Mouse (Mus musculus): ENCODE measurements around the gene Sult1a1. TPM values are rescaled to one million over a fixed set of nuclear protein-coding genes. Genes with fewer than 3 reads are reported as not detected.

The Sult1a1 gene
- polyA plus RNA-seq, 1 experiment from 2014 or later, result 4.4 TPM

- peaks cover 24% of the 10 kb centered on the region for H3K36me3 ChIP-seq
- H3K4me1 ChIP-seq, result no peaks in the 10 kb centered on the region
- 83% methylated on average over 8 of the region's 8 CpGs for WGBS
- H3K27me3 ChIP-seq, result no peaks in the 10 kb centered on the region
- no peak overlapping the region for H3K4me3 ChIP-seq
- no peaks in the 10 kb centered on the region for H3K9me3 ChIP-seq
- no peak overlapping the region for H3K4me2 ChIP-seq
- no peak overlapping the region for H3K27ac ChIP-seq
- no peak for ATAC-seq (ENCODE audit: insufficient number of reproducible peaks, insufficient read depth, low FRiP score, low TSS enrichment, low read depth)
- no peak overlapping the region for H3K9ac ChIP-seq
Measured at GRCm38 (mm10) chr7:126678545-126679341, 2.5 kb upstream of the Sult1a1 start.

GRCm38 (mm10) chr7:126676631-126677220 lies 494 bp upstream of the Sult1a1 start:
- Histone ChIP-seq H3K4me3 (no peak overlapping the region), H3K9me3 (no peaks in the 10 kb centered on the region), H3K27me3 (no peaks in the 10 kb centered on the region), H3K9ac (no peak overlapping the region), H3K4me2 (no peak overlapping the region), H3K27ac (no peak overlapping the region), H3K4me1 (no peaks in the 10 kb centered on the region), H3K36me3 (peaks cover 42% of the 10 kb centered on the region)
- no peak for ATAC-seq (ENCODE audit: insufficient number of reproducible peaks, insufficient read depth, low FRiP score, low TSS enrichment, low read depth)
- WGBS, result 79% methylated on average over 4 of the region's 4 CpGs

- no peaks in the 10 kb centered on the region for H3K27me3 ChIP-seq
- no peaks in the 10 kb centered on the region for H3K4me1 ChIP-seq
- WGBS, result 93% methylated on average over 8 of the region's 8 CpGs
- peaks cover 49% of the 10 kb centered on the region for H3K36me3 ChIP-seq
- no peak overlapping the region for H3K9ac ChIP-seq
- no peak overlapping the region for H3K27ac ChIP-seq
- H3K9me3 ChIP-seq, result no peaks in the 10 kb centered on the region
- no peak for ATAC-seq (ENCODE audit: insufficient number of reproducible peaks, insufficient read depth, low FRiP score, low TSS enrichment, low read depth)
- no peak overlapping the region for H3K4me3 ChIP-seq
- H3K4me2 ChIP-seq, result no peak overlapping the region
Measured at GRCm38 (mm10) chr7:126675104-126675503, 1.1 kb downstream of the Sult1a1 start.

- 92% methylated on average over 9 of the region's 9 CpGs for WGBS
- no peak overlapping the region for H3K4me2 ChIP-seq
- no peaks in the 10 kb centered on the region for H3K9me3 ChIP-seq
- no peaks in the 10 kb centered on the region for H3K27me3 ChIP-seq
- H3K4me1 ChIP-seq, result no peaks in the 10 kb centered on the region
- H3K27ac ChIP-seq, result no peak overlapping the region
- ATAC-seq (ENCODE audit: insufficient number of reproducible peaks, insufficient read depth, low FRiP score, low TSS enrichment, low read depth), result no peak
- peaks cover 46% of the 10 kb centered on the region for H3K36me3 ChIP-seq
- no peak overlapping the region for H3K9ac ChIP-seq
- no peak overlapping the region for H3K4me3 ChIP-seq
Measured at GRCm38 (mm10) chr7:126672111-126672510, 4.1 kb downstream of the Sult1a1 start.

DNA sequence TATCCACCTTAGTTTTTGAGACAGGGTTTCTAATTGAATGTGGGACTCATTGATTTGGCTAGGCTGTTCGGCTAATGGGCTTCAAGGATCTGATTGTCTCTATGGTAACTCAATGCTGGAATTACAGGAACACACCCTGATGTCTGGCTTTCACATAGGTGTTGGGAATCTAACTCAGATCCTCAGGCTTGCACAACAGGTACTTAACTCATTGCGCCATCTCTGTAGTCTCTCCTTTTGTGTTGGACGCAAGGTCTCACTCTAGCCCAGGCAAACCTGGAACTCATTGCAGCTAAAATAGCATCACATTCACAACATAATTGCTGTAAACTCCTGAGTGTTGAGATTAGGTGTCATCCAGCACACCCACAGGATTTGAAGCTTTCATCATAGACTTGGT lies 6.1 kb downstream of the Sult1a1 start:
- Histone ChIP-seq H3K4me1 (no peaks in the 10 kb centered on the region), H3K27me3 (no peaks in the 10 kb centered on the region), H3K36me3 (peaks cover 55% of the 10 kb centered on the region), H3K4me3 (no peak overlapping the region), H3K27ac (no peak overlapping the region), H3K4me2 (no peak overlapping the region), H3K9ac (no peak overlapping the region), H3K9me3 (no peaks in the 10 kb centered on the region)
- 93% methylated on average over 3 of the region's 3 CpGs for WGBS
- ATAC-seq (ENCODE audit: insufficient number of reproducible peaks, insufficient read depth, low FRiP score, low TSS enrichment, low read depth), result no peak

- 83% methylated on average over 5 of the region's 5 CpGs for WGBS
- Histone ChIP-seq H3K4me2 (no peak overlapping the region), H3K4me3 (no peak overlapping the region), H3K36me3 (peaks cover 63% of the 10 kb centered on the region), H3K27ac (peak overlapping the region; percentile 51; the same call in 1 of the 2 replicates), H3K27me3 (no peaks in the 10 kb centered on the region), H3K4me1 (no peaks in the 10 kb centered on the region), H3K9ac (0 out of 2 replicates have a peak overlapping the region, but pooled peaks have one; percentile 8), H3K9me3 (no peaks in the 10 kb centered on the region)
- no peak for ATAC-seq (ENCODE audit: insufficient number of reproducible peaks, insufficient read depth, low FRiP score, low TSS enrichment, low read depth)
Measured at GRCm38 (mm10) chr7:126668452-126668851, 7.8 kb downstream of the Sult1a1 start.

- 89% methylated on average over 9 of the region's 9 CpGs for WGBS
- Histone ChIP-seq H3K4me3 (no peak overlapping the region), H3K36me3 (peaks cover 54% of the 10 kb centered on the region), H3K9me3 (no peaks in the 10 kb centered on the region), H3K27ac (peak overlapping the region; percentile 51; the same call in 1 of the 2 replicates), H3K4me1 (no peaks in the 10 kb centered on the region), H3K27me3 (no peaks in the 10 kb centered on the region), H3K4me2 (no peak overlapping the region), H3K9ac (no peak overlapping the region)
- no peak for ATAC-seq (ENCODE audit: insufficient number of reproducible peaks, insufficient read depth, low FRiP score, low TSS enrichment, low read depth)
Measured at GRCm38 (mm10) chr7:126667495-126668090, 8.6 kb downstream of the Sult1a1 start.

- WGBS, result 96% methylated on average over 3 of the region's 3 CpGs
- H3K4me2 ChIP-seq, result no peak overlapping the region
- no peaks in the 10 kb centered on the region for H3K4me1 ChIP-seq
- H3K27me3 ChIP-seq, result no peaks in the 10 kb centered on the region
- H3K4me3 ChIP-seq, result no peak overlapping the region
- H3K9me3 ChIP-seq, result no peaks in the 10 kb centered on the region
- H3K9ac ChIP-seq, result no peak overlapping the region
- peaks cover 40% of the 10 kb centered on the region for H3K36me3 ChIP-seq
- no peak overlapping the region for H3K27ac ChIP-seq
- ATAC-seq (ENCODE audit: insufficient number of reproducible peaks, insufficient read depth, low FRiP score, low TSS enrichment, low read depth), result no peak
Measured at GRCm38 (mm10) chr7:126665269-126665668, 11.0 kb downstream of the Sult1a1 start.

GRCm38 (mm10) chr7:126663646-126664045 lies 12.6 kb downstream of the Sult1a1 start:
- no peak for ATAC-seq (ENCODE audit: insufficient number of reproducible peaks, insufficient read depth, low FRiP score, low TSS enrichment, low read depth)
- peaks cover 40% of the 10 kb centered on the region for H3K36me3 ChIP-seq
- H3K4me3 ChIP-seq, result no peak overlapping the region
- H3K4me2 ChIP-seq, result no peak overlapping the region
- 65% methylated on average over 8 of the region's 8 CpGs for WGBS
- H3K9ac ChIP-seq, result 0 out of 2 replicates have a peak overlapping the region, but pooled peaks have one; percentile 1
- no peak overlapping the region for H3K27ac ChIP-seq
- H3K9me3 ChIP-seq, result no peaks in the 10 kb centered on the region
- H3K27me3 ChIP-seq, result no peaks in the 10 kb centered on the region
- no peaks in the 10 kb centered on the region for H3K4me1 ChIP-seq

DNA sequence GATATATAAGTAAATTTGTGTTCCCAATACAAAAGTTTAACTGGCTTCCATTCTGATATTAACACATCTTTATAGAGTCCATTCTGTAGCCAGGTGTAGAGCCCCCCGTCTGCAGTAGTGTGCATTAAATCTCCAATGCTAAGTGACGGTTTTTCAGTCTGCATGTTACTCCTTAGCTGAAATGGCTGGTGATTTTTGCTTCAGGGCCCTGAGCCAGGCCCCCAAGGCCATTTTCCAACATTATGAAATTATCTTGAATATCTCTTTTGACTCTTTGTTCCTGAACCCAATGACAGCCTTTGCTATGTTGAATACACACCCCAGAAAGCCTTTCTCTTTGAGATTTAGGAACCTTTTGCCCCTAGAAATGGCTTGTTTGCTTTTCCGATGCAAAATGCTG lies 16.5 kb downstream of the Sult1a1 start:
- Histone ChIP-seq H3K4me2 (no peak overlapping the region), H3K27me3 (no peaks in the 10 kb centered on the region), H3K36me3 (peaks cover 19% of the 10 kb centered on the region), H3K9ac (no peak overlapping the region), H3K4me1 (no peaks in the 10 kb centered on the region), H3K4me3 (no peak overlapping the region), H3K27ac (no peak overlapping the region), H3K9me3 (no peaks in the 10 kb centered on the region)
- 78% methylated on average over 3 of the region's 3 CpGs for WGBS
- no peak for ATAC-seq (ENCODE audit: insufficient number of reproducible peaks, insufficient read depth, low FRiP score, low TSS enrichment, low read depth)

DNA sequence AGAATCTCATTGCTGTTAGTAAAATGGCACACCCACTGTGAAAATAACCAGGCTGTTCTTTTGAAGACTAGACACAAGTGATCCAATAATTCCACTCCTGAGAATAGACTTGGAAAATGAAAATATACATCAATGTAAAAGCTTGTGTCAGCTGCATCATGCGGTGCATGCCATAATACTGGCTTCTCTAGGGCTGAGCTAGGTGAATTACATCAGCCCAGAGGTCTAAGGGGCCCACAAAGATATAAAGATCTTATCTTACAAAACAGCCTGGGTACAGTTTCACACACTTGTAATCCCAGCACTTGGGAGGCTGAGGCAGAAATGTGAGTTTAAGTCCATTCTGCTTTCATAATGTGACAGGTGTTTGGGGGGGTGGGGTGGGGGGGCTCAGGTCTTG lies 18.7 kb downstream of the Sult1a1 start:
- no peak for ATAC-seq (ENCODE audit: insufficient number of reproducible peaks, insufficient read depth, low FRiP score, low TSS enrichment, low read depth)
- no peak overlapping the region for H3K4me3 ChIP-seq
- H3K36me3 ChIP-seq, result peaks cover 6% of the 10 kb centered on the region; the same call in 1 of the 2 replicates
- H3K27ac ChIP-seq, result no peak overlapping the region
- no peaks in the 10 kb centered on the region for H3K27me3 ChIP-seq
- no peak overlapping the region for H3K4me2 ChIP-seq
- H3K9me3 ChIP-seq, result no peaks in the 10 kb centered on the region
- no peaks in the 10 kb centered on the region for H3K4me1 ChIP-seq
- H3K9ac ChIP-seq, result no peak overlapping the region
- WGBS, result 80% methylated on average over 1 of the region's 1 CpGs

- no peak overlapping the region for H3K4me3 ChIP-seq
- WGBS, result 92% methylated on average over 3 of the region's 3 CpGs
- no peak overlapping the region for H3K4me2 ChIP-seq
- no peak overlapping the region for H3K9ac ChIP-seq
- no peaks in the 10 kb centered on the region for H3K4me1 ChIP-seq
- H3K27ac ChIP-seq, result no peak overlapping the region
- H3K36me3 ChIP-seq, result no peaks in the 10 kb centered on the region
- no peaks in the 10 kb centered on the region for H3K9me3 ChIP-seq
- no peak for ATAC-seq (ENCODE audit: insufficient number of reproducible peaks, insufficient read depth, low FRiP score, low TSS enrichment, low read depth)
- no peaks in the 10 kb centered on the region for H3K27me3 ChIP-seq
Measured at GRCm38 (mm10) chr7:126655695-126656094, 20.5 kb downstream of the Sult1a1 start.

Data from embryonic facial prominence, embryonic 13.5 days (tissue).